Mouse (Mus musculus) right cerebral cortex, postnatal 14 days (tissue): Measurements from ENCODE around the gene Asl.
A peak's percentile ranks its signal among the peaks of the same experiment; 100 is the strongest.
"Not testable (repeated sequence)": the region's sequence is repeated elsewhere in the genome, so short reads cannot be mapped to it uniquely, and the experiment has no call there.

Experiments
- DNase-seq: peaks from one replicate; pipeline ENCODE4 v3.0.0; 2022

Asl gene

GRCm38 (mm10) chr5:130044201-130044695 lies 15.2 kb upstream of the Asl start:
- no peak for DNase-seq

- DNase-seq = no peak
Observed at GRCm38 (mm10) chr5:130043741-130044140, 14.7 kb upstream of the Asl start.

- DNase-seq = no peak
Observed at GRCm38 (mm10) chr5:130041262-130041661, 12.2 kb upstream of the Asl start.

- no peak for DNase-seq
Observed at GRCm38 (mm10) chr5:130040797-130041196, 11.8 kb upstream of the Asl start.

- DNase-seq = peak; percentile 60
Observed at GRCm38 (mm10) chr5:130037752-130038455, 8.9 kb upstream of the Asl start.

GRCm38 (mm10) chr5:130036300-130036699 lies 7.3 kb upstream of the Asl start:
- not testable (repeated sequence) for DNase-seq

- no peak for DNase-seq
Observed at GRCm38 (mm10) chr5:130033869-130034268, 4.8 kb upstream of the Asl start.

GRCm38 (mm10) chr5:130031410-130032390 lies 2.7 kb upstream of the Asl start:
- no peak for DNase-seq

- DNase-seq = no peak
Observed at GRCm38 (mm10) chr5:130027696-130028095, 1.4 kb downstream of the Asl start.

GRCm38 (mm10) chr5:130027134-130027533 lies 1.9 kb downstream of the Asl start:
- DNase-seq = no peak

- DNase-seq = peak; percentile 67
Observed at GRCm38 (mm10) chr5:130023767-130024539, 5.1 kb downstream of the Asl start.

- no peak for DNase-seq
Observed at GRCm38 (mm10) chr5:130023067-130023766, 5.8 kb downstream of the Asl start.

- DNase-seq = no peak
Observed at GRCm38 (mm10) chr5:130022366-130022765, 6.7 kb downstream of the Asl start.

GRCm38 (mm10) chr5:130021361-130021966 lies 7.6 kb downstream of the Asl start:
- no peak for DNase-seq

GRCm38 (mm10) chr5:130019461-130019860 lies 9.6 kb downstream of the Asl start:
- DNase-seq = no peak

- no peak for DNase-seq
Observed at GRCm38 (mm10) chr5:130015104-130015503, 13.9 kb downstream of the Asl start.

GRCm38 (mm10) chr5:130010961-130011360 lies 18.1 kb downstream of the Asl start:
- no peak for DNase-seq

- no peak for DNase-seq
Observed at GRCm38 (mm10) chr5:130009784-130010183, 19.3 kb downstream of the Asl start.

- no peak for DNase-seq
Observed at GRCm38 (mm10) chr5:130008034-130008590, 20.9 kb downstream of the Asl start.

GRCm38 (mm10) chr5:130007344-130007743 lies 21.7 kb downstream of the Asl start:
- DNase-seq = no peak

GRCm38 (mm10) chr5:130003229-130003628 lies 25.8 kb downstream of the Asl start:
- no peak for DNase-seq
